Mouse (Mus musculus) skeletal muscle tissue, adult 2 months (tissue): Measurements from ENCODE around the gene Dnmt3b.
A peak's percentile ranks its signal among the peaks of the same experiment; 100 is the strongest.
"Not testable (repeated sequence)": the region's sequence is repeated elsewhere in the genome, so short reads cannot be mapped to it uniquely, and the experiment has no call there.

ENCODE experiments used
- DNase-seq: peaks from one replicate; pipeline ENCODE4 v3.0.0-alpha.2; 2012; ENCODE audit warnings: low read depth, low spot score

The Dnmt3b gene

DNA sequence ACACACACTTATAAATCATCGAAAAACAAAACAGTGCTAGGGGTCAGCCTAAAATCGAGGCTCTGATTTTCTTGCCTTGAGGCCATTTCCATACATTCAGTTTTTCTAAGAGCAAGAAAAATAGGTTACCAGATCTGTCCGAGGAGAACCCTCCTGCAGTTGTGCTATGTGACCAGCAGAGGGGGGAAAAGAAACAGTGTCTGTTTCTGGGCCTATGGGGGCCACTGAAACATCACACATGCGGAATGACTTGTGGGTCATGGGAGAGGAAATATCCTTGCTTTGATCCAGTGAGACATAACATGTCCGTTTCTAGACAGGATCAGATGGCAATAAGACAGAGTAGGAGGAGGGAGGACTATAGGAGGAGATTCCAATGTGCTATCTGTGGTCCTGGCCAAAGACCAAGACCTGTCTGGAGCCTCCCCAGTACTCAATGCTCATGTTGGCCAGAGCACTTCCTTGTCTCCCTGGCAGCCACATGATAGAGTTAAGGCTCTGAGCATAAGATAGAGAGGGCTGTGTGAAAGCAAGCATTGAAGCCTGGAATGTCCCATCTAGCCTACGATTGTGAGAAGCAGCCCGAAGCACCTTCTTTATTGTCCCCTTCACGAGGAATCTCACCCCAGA lies 61.6 kb downstream of the Dnmt3b start:
- DNase-seq = peak; percentile 2

DNA sequence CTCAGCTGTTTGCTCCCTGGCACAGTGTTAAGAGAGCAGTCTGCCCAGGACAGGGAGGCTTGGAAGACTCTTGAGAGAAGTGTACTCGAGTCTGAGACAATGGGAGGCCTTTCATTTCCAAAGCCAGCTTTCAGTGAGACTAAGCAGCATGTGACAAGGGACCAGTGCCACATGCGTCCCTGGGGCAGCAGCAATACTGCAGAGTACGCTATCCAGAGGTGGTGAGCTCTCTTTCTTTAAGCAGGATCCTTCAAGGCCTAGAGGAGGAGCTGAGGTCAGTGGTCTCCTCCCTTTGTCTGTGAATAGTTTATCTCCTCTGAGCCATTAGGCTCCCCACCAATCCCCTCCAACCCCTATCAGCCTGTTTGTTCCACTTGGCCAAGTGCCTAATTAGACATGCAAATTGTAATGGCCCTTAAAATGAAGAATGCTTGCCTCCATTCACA lies 63.4 kb downstream of the Dnmt3b start:
- no peak for DNase-seq

DNA sequence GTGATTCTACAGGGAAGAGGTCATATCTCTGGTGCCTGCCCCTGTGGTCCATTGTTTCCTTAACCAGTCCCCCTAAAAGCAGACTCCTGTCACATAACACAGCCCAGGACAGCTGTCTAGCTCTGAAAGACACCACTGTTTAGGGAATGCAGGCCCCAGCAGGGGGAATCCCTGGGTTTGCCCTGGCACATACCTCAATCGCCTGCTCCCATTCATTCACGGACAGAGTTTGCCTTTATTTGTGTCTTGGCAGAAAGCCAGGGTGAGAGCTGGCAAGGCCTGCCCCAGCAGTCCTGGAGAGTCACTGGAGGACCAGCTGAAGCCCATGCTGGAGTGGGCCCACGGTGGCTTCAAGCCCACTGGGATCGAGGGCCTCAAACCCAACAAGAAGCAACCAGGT lies 64.0 kb downstream of the Dnmt3b start:
- DNase-seq = peak; percentile 1

DNA sequence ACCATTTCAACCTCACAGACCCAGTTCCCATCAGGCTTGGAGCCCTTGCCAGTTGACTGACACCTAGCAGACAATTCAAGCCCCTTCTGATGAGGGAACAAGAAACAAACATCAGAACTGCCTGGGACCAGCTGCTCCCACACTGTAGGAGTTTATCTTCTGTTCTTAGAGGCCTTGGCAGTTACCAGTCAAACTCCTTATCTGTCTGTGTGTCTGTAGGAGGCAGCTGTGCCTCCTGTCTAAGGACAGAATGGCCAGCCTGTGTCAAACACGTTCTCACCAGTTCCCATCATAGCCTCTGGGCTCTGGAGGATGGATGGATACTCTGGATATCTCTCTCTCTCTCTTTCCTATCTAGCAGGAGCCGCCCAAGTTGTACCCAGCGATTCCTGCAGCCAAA lies 68.6 kb downstream of the Dnmt3b start:
- DNase-seq = not testable (repeated sequence)

DNA sequence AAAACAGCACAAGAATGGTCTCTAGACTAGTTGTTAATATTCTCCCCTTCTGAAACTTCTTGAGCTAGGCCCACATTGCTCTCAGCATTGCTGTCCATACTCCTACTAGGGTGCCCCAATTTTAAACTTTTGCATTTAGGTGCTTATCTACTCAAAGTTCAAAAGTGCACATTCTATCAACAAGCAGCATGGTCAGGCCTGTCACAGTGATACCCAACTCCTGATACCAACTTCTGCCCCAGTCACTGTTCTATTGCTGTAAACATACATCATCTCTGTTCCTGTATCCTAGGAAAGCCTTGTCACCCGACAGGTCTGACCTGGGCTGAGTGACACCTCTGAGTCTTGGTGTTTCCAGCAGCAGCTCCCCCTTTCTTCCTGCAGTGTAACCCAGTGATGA lies 73.8 kb downstream of the Dnmt3b start:
- no peak for DNase-seq

DNA sequence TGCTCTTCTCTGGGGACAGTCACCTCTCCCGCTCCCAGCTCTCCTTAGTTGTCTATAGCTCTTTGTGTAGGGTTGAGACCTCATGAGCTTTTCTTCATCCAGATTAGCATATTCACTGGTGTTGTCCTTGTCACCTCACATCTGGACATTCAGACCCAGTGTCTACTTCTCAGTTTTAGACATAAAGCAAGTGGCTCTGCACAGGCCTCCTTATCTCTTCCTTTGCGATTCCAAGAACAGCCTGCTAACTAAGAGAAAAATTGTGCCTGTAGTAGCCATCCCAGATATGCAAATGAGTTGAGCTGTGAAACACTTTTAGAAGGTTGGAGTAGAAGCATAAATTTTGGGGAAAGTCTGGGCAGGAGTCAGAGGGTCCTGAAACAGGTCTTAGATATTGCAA lies 75.2 kb downstream of the Dnmt3b start:
- DNase-seq = no peak

DNA sequence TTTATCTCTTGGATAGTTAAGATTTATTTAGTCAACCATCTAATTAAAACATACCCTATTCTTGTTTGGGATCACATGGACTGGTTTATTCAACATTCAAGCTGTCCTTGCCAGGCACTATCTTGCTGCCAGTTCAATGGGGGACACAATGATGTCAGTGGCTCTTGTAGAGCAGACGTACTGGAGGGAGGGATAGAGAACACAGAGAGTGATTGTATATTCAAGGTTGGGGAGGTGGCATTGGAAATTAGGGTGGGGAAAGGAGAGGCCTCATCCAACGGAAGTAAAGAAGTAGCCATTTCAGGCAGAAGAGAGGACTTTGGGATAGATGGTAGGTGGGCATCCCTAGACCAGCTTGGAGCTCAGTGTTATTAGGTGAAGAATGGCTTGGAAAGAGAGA lies 75.6 kb downstream of the Dnmt3b start:
- DNase-seq = no peak

DNA sequence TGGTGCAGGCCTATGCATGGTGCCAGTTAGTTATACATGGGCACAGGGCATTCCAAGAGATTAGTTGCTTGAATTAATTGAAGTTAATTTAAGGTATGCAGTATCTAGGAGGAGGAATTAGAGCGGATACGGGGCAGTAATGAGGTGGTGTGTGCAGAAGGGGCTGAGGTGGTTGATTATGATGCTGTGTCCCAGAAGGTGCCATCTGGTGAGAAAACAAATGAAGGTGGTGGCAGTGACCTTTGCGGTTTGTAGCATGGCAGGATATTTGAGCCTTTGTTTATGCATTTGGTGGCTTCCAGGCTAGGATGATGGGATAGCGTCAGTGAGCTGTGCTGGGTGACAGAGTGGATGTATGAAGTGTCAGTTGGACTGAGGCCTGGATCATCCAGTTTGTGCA lies 76.0 kb downstream of the Dnmt3b start:
- no peak for DNase-seq

DNA sequence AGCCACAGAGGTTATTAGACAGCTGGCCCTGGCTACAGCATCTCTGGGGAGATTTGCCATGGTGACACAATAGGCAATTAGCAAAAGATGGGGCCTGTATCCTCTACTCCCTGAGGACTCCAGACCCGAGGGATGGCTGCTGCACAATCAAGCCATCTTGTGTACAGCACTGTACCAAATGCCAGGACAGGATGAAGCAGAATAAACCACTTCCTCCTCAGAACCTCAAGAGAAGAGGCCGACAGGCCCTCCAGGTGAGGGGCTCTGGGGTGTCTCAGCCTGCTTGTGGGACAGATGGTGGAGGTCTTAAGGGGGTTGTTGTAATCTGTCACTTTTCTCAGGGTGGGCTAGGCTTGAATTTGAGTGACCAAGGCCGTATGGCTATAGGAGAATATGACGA lies 84.8 kb downstream of the Dnmt3b start:
- no peak for DNase-seq
